Mouse (Mus musculus): Measurements from ENCODE around the gene Tln2.

DNA sequence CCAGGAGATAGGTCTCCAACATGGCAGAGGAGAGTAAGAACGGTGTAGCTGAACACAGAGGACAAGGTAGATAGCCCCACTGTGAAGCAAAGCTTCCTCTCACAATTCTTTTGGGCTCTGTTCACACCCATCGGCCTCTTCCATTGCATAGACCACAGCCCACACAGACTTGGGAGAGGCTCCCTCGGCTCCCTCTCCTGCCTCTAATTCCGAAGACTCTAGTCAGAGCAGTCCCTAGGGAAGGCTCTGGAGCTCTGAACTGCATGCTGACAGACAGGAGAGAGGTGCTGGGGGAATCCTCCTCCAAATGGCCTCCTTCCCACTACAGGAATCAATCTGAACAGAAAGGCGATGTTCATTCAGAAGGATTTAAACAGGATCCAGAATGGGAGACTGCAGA, 72.9 kb downstream of the Tln2 start:
- TF ChIP-seq POLR2A (IDR thresholded peaks at IDR 0.05; ENCODE audit: low read depth, low read length) (no peak), CTCF (IDR thresholded peaks at IDR 0.05; ENCODE audit: extremely low read depth, insufficient read depth, insufficient read length, insufficient replicate concordance) (no peak)

Data from spleen, adult 2 months (tissue).